Comparison of ENCODE assay signal across 8 mouse cellular contexts in the genomic region with DNA sequence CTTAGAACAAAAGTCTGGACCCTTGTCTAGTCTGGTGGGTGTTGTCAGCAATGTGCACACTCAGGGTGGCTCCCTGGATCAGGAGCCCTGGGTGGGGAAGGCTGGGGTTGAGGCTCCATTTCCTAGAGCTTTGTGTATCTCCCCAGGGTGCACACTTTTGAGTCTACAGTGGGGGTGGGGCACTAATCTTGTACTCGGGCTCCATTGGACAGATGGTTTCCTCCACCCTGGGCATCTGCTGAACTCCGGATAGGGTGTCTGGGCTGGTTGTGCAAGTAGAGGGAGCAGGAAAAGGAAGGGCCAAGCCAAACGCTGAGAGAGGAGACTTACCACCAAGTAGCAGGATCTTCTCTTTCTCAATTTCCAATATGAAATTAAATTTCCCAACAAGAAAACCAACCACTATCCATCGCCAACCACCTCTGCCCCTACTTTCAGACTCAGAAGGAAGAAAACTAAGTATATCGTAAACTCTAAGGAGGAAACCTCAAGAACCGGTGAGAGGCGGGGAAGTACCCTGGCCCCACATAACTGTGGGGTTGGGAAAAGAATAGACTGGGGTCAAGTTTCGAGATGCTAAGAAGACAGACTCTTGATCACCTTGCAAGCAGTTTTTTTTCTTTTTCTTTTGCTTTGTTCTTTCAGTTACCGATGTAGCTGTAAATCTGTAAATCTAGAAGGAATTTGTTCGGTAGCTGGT. TPM values are rescaled to one million over a fixed set of nuclear protein-coding genes. Genes with fewer than 3 reads are reported as not detected.
DNase-seq lines count a peak whose midpoint lies in the region; ATAC-seq and TF ChIP-seq lines count a peak whose summit lies in the region.
"Had no signal": no experiment of that assay in that cellular context is flagged by ENCODE, and none has a peak within 500 bp of the region (broad histone marks: within the 10 kb centered on the region; RNA-seq: fewer than 3 reads in every experiment).

No protein-coding gene starts in this region.

- no peak for TF ChIP-seq CTCF in layer of hippocampus, adult 2 months (conservative IDR thresholded peaks at IDR 0.05)

- no peaks in the 10 kb centered on the region for H3K9me3 ChIP-seq in megakaryocyte, embryonic 14.5 days
- H3K9me3 ChIP-seq: heart, embryonic 13.5 days had no signal

- peaks cover 88% of the 10 kb centered on the region for H3K4me1 ChIP-seq in megakaryocyte, embryonic 14.5 days
- H3K4me1 ChIP-seq: heart, embryonic 13.5 days had no signal

- H3K27me3 ChIP-seq in megakaryocyte, embryonic 14.5 days (replicated peaks): no peaks in the 10 kb centered on the region
- H3K27me3 ChIP-seq: heart, embryonic 13.5 days had no signal

- H3K4me3 ChIP-seq in layer of hippocampus, adult 2 months: no peak overlapping the region
- peak overlapping the region; percentile 82 for H3K4me3 ChIP-seq in megakaryocyte, embryonic 14.5 days (replicated peaks)
- H3K4me3 ChIP-seq: heart, embryonic 13.5 days had no signal

- peaks cover 38% of the 10 kb centered on the region for H3K36me3 ChIP-seq in megakaryocyte, embryonic 14.5 days (replicated peaks; ENCODE audit: low read length)

- peak; percentile 29 to 53 for DNase-seq in layer of hippocampus, adult 2 months (ENCODE audit: low spot score in 2 of 2)
- no peak for DNase-seq in layer of hippocampus, adult 9-10 months (ENCODE audit: low spot score)
- peak; percentile 68 for DNase-seq in c-Kit-positive CD71-positive TER-119-negative erythroid progenitor cells, embryonic 14.5 days (ENCODE audit: low read depth)
- DNase-seq in natural killer cell, adult 2 months (ENCODE audit: low spot score in 2 of 2): no peak
- DNase-seq in kidney, postnatal 36 days: no peak

- peak; percentile 78 to 80 for ATAC-seq in hematopoietic stem cell, adult 5-6 weeks (replicated peaks in 1 of 2; ENCODE audit: insufficient read depth in 1 of 2, low FRiP score in 2 of 2, low TSS enrichment in 1 of 2, low read depth in 1 of 2, poor library complexity in 2 of 2, severe bottlenecking in 2 of 2)

- peak overlapping the region; percentile 61; the same call in 1 of the 2 replicates for H3K27ac ChIP-seq in layer of hippocampus, adult 2 months
- H3K27ac ChIP-seq: heart, embryonic 13.5 days had no signal

RNA-seq across cellular contexts. Expression of gene Tnfrsf21, which starts 19.9 kb away (rescaled TPM):
- 100 to 1,000 TPM; 121 to 123 TPM for total RNA-seq in layer of hippocampus, adult 2 months (2021)
- 53.9 and 56.3 TPM in 2 replicates for total RNA-seq in hematopoietic stem cell, adult 5-6 weeks (2017)
- 13.5 and 14.1 TPM in 2 replicates for polyA plus RNA-seq in megakaryocyte, embryonic 14.5 days (2012; ENCODE audit: insufficient read depth, low replicate concordance)

Comparison
In these comparisons a context has a peak if more than half of its experiments do, and no peak if none do; other contexts are left out.
1. DNase-seq: peak in layer of hippocampus, adult 2 months (2 of 2) and c-Kit-positive CD71-positive TER-119-negative erythroid progenitor cells, embryonic 14.5 days (single experiment); none in layer of hippocampus, adult 9-10 months (single experiment), natural killer cell, adult 2 months (0 of 2) and kidney, postnatal 36 days (0 of 2).